Mouse (Mus musculus) gastrocnemius, postnatal 14 days (tissue): ENCODE data around the gene Ndufb2. TPM values are rescaled to one million over a fixed set of nuclear protein-coding genes. Genes with fewer than 3 reads are reported as not detected.

Experiments used
- DNase-seq: peaks from one replicate; pipeline ENCODE4 v3.0.0; 2021; ENCODE audit warnings: mixed read lengths
- intact Hi-C: fragments of 180-260 bp; cut with DNase I; formaldehyde crosslinking; loops from one replicate; pipeline ENCODE4 v1.15.1; 2025; ENCODE audit warnings: low total_unique reads
- total RNA-seq, 2 experiments: library from RNA; stranded (reverse); gene quantifications; 2 replicates each; pipeline ENCODE4 v1.2.3; 2021

Gene Ndufb2
- total RNA-seq, 2 experiments from 2014 or later, result 321 to 366 TPM

DNA sequence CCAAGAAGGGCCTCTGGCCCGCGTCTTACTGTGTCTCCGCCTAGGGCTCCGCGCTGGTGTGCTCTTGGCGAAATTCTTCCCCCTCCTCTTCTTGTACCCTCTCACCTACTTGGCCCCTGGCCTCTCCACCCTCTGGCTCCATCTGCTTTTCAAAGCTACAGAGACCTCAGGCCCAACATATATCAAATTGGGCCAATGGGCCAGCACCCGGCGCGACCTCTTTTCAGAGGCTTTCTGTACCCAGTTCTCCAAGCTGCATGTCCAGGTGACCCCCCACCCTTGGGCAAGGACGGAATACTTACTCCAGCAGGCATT is 17.9 kb upstream of the Ndufb2 start:
- intact Hi-C loops, result no loop called here

GRCm38 (mm10) chr6:39574951-39575350 is 17.4 kb upstream of the Ndufb2 start:
- intact Hi-C loops, result no loop called here
- DNase-seq, result no peak

More for the DNA sequence above, 17.9 kb upstream of the Ndufb2 start:
- DNase-seq, result no peak

DNA sequence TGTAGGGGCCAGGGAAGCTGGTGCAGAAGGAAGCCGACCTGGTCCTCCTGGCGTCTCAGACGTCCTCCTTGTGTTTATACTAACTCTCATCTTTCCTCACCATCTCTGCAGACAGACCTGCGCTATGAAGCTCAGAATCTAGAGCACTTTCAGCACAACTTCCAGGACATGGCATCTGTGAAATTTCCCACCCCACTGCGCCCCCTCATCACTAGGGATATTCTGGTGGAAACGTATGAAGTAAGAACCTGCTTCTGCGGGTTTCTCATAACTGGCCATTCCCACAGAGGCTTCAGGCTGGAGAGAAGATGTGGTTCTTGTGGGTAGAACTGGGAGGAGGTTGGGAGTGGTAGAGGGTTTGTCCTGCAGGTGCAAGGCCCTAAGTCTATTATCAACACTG is 12.8 kb upstream of the Ndufb2 start:
- intact Hi-C loops, result no loop called here
- DNase-seq, result no peak

- no peak for DNase-seq
- intact Hi-C loops, result no loop called here
Measured at GRCm38 (mm10) chr6:39580558-39580957, 11.8 kb upstream of the Ndufb2 start.

DNA sequence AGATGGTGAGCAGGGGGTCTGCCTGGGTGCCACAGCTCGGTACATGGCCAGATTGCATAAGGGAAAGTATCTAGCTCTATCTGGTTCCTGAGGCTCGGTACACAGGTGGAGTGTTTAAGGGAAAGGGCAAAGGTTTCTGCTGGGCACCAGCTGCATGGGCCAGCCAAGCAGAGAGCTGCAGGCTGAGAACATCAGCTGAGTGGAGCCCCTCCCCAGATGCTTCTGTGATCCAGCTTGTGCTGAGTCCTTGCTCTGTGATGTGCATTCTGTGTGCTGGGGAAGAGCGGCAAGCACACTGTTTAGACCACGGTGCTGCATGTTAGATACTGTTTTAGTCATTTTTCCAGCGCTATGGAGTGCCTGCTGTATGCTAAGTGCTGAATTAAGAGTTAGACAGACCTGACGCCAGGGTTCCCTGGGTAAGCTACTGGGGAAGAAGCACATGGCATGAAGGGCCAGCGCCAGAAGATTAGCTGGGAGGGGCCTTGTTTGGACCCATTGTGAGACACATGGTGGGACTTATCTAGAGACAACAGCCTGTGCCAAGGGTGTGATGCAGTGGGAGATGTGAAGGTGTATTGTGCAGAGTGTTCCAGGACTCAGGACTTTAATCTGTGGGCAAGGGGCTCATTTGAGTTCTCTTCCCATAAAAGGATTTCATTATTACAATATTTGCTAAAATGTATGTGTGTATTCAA is 11.1 kb upstream of the Ndufb2 start:
- no peak for DNase-seq
- intact Hi-C loops, result no loop called here

- DNase-seq, result no peak
- intact Hi-C loops, result no loop called here
Measured at GRCm38 (mm10) chr6:39585517-39585916, 6.9 kb upstream of the Ndufb2 start, which contains the start of gene Gm42420. TSS of gene Gm42420 (plus strand) at chr6:39585753.

DNA sequence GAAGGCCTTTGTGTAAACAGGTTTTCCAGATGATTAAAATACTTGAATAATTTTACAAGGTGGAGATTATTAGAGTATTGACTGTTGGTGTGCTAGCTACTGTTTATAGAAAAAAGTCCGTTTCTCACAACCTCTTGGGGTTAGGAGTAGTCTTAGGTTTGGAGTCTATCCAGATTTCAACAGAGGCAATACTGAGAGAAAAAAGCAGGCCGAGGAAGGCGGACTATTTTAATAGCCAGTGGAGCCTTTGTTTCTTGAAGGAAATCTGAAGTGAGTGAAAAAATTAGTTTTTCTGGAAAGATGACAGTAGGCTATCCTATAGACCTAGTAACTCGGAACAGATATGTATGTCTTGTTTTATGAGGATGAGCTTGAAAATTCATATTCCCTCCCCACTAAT is 893 bp upstream of the Ndufb2 start:
- no peak for DNase-seq
- intact Hi-C loops, result no loop called here

DNA sequence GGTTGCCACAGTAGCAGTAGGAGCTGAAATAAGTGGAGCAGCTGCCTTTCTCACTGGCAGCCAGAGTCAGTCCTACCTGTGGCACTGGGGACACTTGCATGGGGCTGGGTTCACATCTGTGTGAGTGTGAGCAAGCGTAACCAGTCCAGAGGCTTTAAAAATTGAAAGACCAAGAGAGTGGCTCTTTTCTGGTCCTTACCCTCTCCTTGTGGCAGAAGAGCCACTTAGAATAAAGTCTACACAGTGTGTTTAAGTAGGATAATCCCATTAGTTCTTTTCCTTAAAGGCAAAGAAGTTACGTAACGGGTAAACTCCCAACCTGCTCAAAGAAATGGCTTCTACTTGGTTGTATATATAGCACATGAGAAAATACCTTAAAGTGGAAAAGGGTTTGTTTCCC is 8.5 kb downstream of the Ndufb2 start:
- no peak for DNase-seq
- intact Hi-C loops, result no loop called here

DNA sequence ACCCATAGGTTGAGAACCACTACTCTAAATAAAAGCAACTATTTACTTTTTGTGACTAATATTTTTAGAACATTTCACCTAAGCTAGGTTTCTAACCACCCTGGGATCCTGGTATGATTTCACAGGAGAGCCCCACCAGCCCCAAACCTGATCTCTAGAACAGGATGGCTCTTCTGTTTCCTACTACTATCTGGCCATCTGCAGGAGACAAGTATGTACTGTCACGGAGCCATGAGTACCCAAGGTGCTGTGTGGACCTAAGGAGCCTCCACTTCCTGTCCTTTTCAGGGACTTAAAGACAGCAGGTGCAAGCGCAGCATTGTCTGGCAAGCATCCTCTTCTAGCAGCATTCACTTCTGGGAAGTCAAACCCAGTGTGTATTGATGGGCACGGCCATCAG is 9.5 kb downstream of the Ndufb2 start:
- DNase-seq, result no peak
- intact Hi-C loops, result no loop called here

DNA sequence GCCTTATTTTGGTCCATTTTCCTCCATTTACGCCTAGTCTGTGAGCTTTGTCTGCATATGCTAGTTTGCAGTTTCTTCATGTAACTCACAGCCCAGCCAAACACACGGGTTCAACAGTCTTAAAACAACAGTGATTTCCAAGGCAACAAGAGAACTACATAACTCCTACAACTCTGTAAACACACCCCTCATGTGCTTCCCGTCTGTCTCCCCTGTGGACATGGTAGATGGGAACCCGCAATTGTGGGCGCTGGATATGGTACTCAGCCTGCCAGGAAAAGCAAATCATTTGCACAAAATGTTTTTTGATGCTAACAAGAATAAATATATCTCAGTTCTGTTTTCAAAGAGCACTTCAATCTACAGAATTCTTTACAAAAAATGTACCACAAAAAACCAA is 12.2 kb downstream of the Ndufb2 start:
- DNase-seq, result no peak
- intact Hi-C loops, result no loop called here

DNA sequence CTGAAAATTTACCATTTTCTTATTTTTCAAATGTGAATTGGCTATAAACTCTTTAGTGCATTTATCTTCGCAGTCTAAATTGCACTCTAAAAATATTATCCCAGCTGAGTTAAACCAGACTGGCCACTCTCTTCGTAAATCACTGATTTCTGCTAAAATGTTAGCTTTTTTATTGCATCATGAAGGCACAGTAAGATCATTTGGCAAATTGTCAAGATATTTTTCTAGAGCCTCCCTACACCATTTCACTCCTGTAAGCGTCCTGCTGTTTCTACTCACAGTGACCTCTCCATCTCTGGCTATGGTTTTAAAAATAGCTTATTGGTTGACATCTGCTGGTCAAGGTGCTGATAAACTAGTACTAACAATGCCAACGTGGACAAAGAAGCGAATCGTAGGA is 13.7 kb downstream of the Ndufb2 start:
- intact Hi-C loops, result no loop called here

GRCm38 (mm10) chr6:39606862-39607261 is 14.5 kb downstream of the Ndufb2 start:
- no peak for DNase-seq
- intact Hi-C loops, result no loop called here

More for the DNA sequence above, 13.7 kb downstream of the Ndufb2 start:
- DNase-seq, result no peak

DNA sequence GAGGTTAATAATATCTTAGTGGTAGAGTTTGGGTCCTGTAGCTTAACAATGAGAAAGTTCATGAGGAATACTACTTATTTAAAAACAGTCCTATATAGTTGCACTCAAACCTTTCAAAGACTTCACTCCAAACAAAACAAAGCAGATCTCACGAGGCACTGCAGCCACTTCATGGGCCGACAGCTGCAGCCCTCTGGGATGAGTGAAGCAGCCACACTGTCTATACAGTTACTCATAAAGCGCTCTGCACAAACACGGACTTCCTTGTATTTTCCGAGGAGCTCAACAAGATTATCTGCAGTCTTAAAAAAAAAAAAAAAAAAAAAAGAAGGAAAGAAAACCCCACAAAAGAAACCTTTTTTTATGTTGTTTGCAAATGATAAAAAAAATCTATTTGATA is 15.0 kb downstream of the Ndufb2 start:
- no peak for DNase-seq
- intact Hi-C loops, result no loop called here

DNA sequence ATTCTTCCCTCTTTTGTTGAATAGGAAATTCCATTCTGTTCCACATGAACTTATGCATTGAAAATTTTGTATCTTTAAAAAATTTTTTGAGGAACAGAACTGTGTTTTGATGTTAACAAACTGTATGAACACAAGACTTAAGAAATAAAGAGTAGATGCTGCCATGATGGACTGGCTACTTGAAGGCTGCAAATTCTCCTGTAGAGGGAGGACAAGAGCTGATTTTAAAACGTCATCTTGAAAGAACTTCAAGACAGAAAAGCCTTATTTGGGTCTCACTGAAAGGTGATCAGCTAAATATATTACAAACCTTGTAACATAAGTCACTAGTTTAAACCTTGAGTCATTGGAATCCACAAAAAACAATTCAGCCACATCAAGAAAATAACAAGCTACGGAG is 17.8 kb downstream of the Ndufb2 start:
- DNase-seq, result no peak
- intact Hi-C loops, result no loop called here

GRCm38 (mm10) chr6:39611296-39611695 is 18.9 kb downstream of the Ndufb2 start:
- intact Hi-C loops, result no loop called here

More at GRCm38 (mm10) chr6:39611296-39611695, 18.9 kb downstream of the Ndufb2 start:
- no peak for DNase-seq

Other genes starting within 250 kb of the Ndufb2 start
- gene Slc37a3, start 214.9 kb upstream of the Ndufb2 start, total RNA-seq, result 10 to 100 TPM; 12.9 to 19.1 TPM
- not detected for gene Rab19, start 211.4 kb upstream of the Ndufb2 start, total RNA-seq
- gene Mkrn1, start 172.1 kb upstream of the Ndufb2 start, total RNA-seq, result 10 to 100 TPM; 25.0 to 26.7 TPM
- 10 to 100 TPM in 1 of 2 experiments, 1 to 10 TPM in 1; 8.2 to 10.9 TPM for gene Dennd2a, start 34.7 kb upstream of the Ndufb2 start, total RNA-seq
- 1 to 10 TPM; 7.0 to 7.7 TPM for gene Adck2, start 18.7 kb upstream of the Ndufb2 start, total RNA-seq
- gene Gm42420, start 6.8 kb upstream of the Ndufb2 start, total RNA-seq, result not detected
- gene Braf, start 132.9 kb downstream of the Ndufb2 start, total RNA-seq, result 1 to 10 TPM; 8.3 to 9.3 TPM
- 10 to 100 TPM; 54.9 to 65.0 TPM for gene Mrps33, start 218.4 kb downstream of the Ndufb2 start, total RNA-seq